Mouse (Mus musculus) retina, adult 2 months (tissue): ENCODE results near the gene Rnf5.

Experiments used
- DNase-seq: peaks from one replicate; pipeline ENCODE4 v3.0.0-alpha.2; 2012; ENCODE audit warnings: low read depth, low spot score

Gene Rnf5

DNA sequence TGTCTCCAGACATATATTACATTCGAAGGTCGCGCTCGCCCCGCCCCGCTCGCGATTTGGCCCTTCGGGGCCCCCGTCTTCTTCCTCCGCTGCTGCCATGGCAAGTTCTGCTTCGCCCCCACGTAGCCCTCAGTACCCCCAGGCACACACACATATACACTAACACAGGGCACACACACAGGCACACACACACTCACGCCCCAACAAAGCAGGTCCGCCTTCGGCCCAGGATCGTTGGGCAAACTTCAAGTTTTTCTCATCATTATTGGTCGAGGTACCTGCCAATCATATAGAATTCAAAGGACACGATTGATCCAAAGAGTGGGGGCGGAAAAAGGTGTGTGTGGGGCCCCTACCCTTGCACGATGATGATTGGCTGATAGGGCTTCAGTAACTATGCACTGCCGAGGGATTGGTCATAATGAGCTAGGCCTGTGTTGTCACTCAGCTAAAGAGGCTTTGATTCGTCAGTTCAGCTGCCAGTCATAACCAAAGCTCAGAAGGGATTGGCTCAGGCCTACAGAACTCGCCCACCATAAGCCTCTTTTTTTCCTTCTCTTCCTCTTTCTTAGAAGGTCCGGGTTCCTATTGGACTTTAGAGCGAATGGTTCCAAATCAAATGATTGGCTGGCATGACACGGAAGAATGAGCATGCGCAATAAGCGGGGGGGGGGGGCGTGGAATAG lies at the start of gene Rnf5:
Gene Rnf5, minus strand, starts transcription at position 316 of the 686 bp plus-strand sequence.
- peak; percentile 100 for DNase-seq

- no peak for DNase-seq
Measured at GRCm38 (mm10) chr17:34652985-34653384, 49.5 kb upstream of the Rnf5 start.

DNA sequence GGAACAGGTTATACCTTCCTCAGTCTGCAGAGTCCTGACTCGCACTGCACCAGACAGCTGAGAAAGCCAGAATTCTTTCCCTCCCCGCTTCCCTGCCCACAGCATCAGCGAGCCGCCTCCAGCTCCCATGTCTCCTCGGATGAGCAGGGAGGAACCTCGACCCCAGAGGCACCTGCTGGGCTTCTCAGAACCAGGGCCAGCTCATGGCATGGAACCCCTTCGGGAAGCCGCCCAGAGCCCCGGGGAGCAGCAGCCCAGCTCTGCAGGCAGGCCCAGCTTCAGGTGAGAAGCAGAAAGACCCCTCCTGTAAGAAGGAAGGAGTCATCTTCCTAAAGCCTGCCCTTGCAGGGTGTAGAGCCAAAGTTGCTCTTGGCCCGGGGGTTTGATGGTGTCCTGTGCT lies 49.1 kb upstream of the Rnf5 start:
- DNase-seq, result no peak

DNA sequence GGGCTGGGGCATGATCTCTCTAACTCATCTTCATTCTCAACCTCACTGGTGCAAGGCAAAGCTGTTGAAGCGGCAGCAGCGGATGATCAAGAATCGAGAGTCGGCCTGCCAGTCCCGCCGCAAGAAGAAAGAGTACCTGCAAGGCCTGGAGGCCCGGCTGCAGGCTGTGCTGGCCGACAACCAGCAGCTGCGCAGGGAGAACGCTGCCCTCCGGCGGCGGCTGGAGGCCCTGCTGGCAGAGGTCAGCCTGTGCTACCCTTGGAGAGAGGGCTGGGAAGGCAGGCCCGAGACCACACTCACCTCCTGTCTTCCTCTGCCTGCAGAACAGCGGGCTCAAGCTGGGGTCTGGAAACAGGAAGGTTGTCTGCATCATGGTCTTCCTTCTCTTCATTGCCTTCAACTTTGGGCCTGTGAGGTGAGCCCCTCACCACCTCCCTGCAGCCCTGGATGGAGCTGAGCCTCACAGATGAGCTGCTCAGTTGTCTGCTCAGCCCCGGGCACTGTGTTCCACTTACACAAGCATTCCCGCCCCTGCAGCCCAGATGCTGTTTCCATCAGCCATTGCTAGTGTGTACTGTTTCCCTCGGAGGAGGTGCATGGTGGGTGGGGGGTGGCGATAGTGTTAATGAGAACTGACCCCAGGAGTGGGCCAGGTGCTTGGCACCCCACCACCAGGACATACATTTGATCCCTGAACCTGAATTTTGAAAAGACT lies 48.2 kb upstream of the Rnf5 start:
- no peak for DNase-seq

GRCm38 (mm10) chr17:34650781-34651180 lies 47.3 kb upstream of the Rnf5 start:
- DNase-seq, result no peak

- no peak for DNase-seq
Measured at GRCm38 (mm10) chr17:34649106-34649864, 45.8 kb upstream of the Rnf5 start.

GRCm38 (mm10) chr17:34648141-34648890 lies 44.8 kb upstream of the Rnf5 start:
- no peak for DNase-seq

GRCm38 (mm10) chr17:34646906-34647787 lies 43.7 kb upstream of the Rnf5 start, which contains the start of gene Atf6b:
Gene Atf6b, plus strand, starts transcription at chr17:34647146.
- peak; percentile 95 for DNase-seq

DNA sequence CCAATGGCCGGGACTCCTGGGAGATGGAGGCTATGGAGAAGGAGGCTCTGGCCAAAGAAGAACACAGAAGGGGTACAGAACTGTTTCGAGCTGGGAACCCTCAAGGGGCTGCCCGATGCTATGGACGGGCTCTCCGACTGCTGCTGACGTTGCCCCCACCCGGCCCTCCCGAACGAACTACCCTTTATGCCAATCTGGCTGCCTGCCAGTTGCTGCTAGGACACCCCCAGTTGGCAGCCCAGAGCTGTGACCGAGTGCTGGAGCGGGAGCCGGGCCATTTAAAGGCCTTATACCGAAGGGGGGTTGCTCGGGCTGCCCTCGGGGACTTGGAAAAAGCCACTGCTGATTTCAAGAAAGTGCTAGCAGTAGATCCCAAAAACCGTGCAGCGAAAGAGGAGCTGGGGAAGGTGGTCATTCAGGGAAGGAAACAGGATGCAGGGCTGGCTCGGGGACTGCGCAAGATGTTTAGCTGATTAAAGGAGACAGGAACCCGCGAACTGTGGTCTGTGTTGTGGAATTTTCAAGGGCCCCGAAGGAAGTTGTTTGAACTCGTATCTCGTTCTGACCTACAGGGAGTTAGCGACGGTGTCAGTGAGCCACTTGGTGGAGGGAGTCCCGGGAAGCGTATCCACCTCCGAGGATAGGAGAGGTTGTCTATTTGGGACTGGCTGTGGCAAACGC lies 42.5 kb upstream of the Rnf5 start:
- no peak for DNase-seq

DNA sequence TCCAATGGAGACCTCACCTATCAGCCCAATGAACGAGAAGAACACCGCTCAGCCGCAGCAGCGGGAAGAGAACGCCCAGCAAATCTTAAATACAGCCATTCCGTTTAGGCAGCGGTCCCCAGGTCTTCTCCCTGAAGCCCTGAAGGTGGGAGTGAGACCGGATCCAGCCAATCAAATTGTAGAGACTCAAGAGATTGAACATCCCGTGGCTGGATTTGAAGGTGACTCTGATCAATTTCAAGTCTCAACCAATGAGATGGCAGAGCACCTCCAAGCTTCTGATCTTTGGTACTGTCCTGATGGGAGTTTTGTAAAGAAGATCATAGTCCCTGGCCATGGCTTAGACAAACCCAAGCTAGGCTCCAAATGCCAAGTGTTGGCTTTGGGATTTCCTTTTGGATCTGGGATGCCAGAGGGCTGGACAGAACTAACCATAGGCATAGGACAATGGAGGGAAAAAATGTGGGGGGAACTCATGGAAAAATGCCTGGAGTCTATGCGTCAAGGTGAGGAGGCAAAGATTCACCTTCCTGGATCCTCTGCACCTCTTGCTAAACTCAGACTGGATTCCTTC lies 41.9 kb upstream of the Rnf5 start:
- no peak for DNase-seq

DNA sequence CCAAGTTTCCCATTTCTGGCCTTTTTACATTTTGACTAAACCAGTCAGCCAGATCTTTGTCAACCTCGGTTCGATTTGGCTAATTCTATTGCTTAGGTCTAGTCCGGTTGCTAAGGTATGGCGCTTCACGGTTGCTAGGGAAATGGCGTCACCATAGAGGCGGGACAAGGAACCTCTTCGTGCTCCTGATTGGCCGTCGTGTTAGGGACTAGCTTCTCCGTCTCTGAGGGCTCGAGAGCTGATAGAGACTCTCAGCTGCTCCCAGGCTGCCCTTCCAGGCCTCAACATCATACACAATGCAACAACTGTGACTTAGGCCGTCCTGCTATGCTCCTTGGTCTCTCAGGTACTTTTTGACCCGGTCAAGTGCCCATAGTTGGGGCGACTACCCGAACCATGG lies 41.1 kb upstream of the Rnf5 start, which contains the start of gene Fkbpl:
Gene Fkbpl, plus strand, starts transcription at position 157 of the 400 bp plus-strand sequence.
- peak; percentile 96 for DNase-seq

DNA sequence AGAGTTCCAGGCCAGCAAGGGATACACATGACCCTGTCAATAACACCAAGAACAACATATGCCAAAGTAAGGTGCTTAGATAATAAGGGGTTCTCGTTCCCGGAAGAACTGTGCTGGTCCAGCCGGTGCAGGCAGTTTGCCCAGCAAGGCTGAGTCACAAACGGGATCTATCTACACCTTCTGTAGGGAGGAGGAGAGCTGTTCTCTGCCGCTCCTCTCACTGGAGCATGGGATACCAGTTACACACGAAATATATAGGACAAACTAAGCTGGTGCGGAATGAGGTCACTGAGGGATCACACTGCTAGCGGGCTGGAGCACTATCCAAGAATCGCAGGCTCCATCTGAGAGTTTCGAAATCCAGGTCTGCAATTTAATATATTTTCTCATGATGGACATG lies 40.5 kb upstream of the Rnf5 start:
- DNase-seq, result no peak

- no peak for DNase-seq
Measured at GRCm38 (mm10) chr17:34643379-34643778, 39.9 kb upstream of the Rnf5 start.

GRCm38 (mm10) chr17:34641945-34642344 lies 38.5 kb upstream of the Rnf5 start:
- DNase-seq, result no peak

DNA sequence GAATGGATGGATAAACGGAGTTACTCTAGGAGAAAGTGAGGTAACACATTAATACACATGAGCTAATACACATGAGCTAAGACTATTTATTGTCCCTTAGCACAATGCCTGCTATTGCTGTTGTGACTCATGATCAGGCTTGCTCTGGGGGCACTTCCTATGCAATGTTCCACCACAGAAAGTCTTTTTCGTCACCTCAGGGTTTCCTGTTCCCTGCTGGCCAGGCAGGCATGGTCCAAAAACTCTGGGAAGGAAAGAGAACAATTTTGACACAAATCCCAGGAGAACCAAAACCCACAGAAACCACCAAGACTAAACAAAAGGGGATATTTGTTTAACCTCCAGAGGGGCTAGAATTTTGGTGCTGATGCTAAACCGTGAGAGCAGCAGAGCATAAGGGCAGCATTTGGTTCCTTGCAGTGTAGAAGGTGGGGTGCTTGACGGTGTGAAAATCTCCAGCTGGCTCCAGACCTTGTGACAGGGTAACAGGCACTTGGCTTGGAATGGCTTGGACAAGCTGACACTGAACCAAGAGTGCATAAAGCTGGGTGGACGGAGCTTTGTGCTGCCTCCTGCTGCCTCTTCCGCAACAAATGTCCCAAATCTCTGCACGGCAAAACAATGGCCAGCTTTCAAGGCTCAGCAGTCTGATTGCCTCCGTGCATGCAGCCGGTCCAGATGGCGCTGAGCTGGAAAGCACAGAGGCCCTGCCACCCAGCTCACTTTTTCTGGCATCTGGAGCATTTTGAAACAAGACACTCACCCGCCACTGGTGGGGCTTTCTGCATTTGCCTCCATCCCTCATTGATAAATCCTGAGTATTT lies 37.5 kb upstream of the Rnf5 start:
- no peak for DNase-seq

- no peak for DNase-seq
Measured at GRCm38 (mm10) chr17:34639461-34640255, 36.2 kb upstream of the Rnf5 start.

GRCm38 (mm10) chr17:34637459-34637858 lies 34.0 kb upstream of the Rnf5 start:
- no peak for DNase-seq

GRCm38 (mm10) chr17:34635671-34636070 lies 32.2 kb upstream of the Rnf5 start:
- no peak for DNase-seq
